Mouse (Mus musculus): Measurements from ENCODE around the gene Prlr.

Gene Prlr

GRCm38 (mm10) chr15:10235977-10236376 is 58.9 kb downstream of the Prlr start:
- no peak for DNase-seq (ENCODE audit: low read depth, low spot score)

- no peak for DNase-seq (ENCODE audit: low read depth, low spot score)
Observed at GRCm38 (mm10) chr15:10236812-10237211, 59.8 kb downstream of the Prlr start.

- no peak for DNase-seq (ENCODE audit: low read depth, low spot score)
Observed at GRCm38 (mm10) chr15:10238454-10238853, 61.4 kb downstream of the Prlr start.

GRCm38 (mm10) chr15:10240228-10240795 is 63.3 kb downstream of the Prlr start:
- DNase-seq (ENCODE audit: low read depth, low spot score), result no peak

GRCm38 (mm10) chr15:10242250-10242649 is 65.2 kb downstream of the Prlr start:
- DNase-seq (ENCODE audit: low read depth, low spot score), result no peak

- no peak for DNase-seq (ENCODE audit: low read depth, low spot score)
Observed at GRCm38 (mm10) chr15:10249285-10249684, 72.2 kb downstream of the Prlr start.

- DNase-seq (ENCODE audit: low read depth, low spot score), result no peak
Observed at GRCm38 (mm10) chr15:10250784-10251183, 73.7 kb downstream of the Prlr start.

- no peak for DNase-seq (ENCODE audit: low read depth, low spot score)
Observed at GRCm38 (mm10) chr15:10252526-10252925, 75.5 kb downstream of the Prlr start.

GRCm38 (mm10) chr15:10262219-10262618 is 85.2 kb downstream of the Prlr start:
- DNase-seq (ENCODE audit: low read depth, low spot score), result no peak

- DNase-seq (ENCODE audit: low read depth, low spot score), result no peak
Observed at GRCm38 (mm10) chr15:10262641-10263040, 85.6 kb downstream of the Prlr start.

GRCm38 (mm10) chr15:10263420-10263819 is 86.4 kb downstream of the Prlr start:
- DNase-seq (ENCODE audit: low read depth, low spot score), result no peak

- no peak for DNase-seq (ENCODE audit: low read depth, low spot score)
Observed at GRCm38 (mm10) chr15:10264885-10265284, 87.8 kb downstream of the Prlr start.

GRCm38 (mm10) chr15:10267251-10267650 is 90.2 kb downstream of the Prlr start:
- DNase-seq (ENCODE audit: low read depth, low spot score), result no peak

- no peak for DNase-seq (ENCODE audit: low read depth, low spot score)
Observed at GRCm38 (mm10) chr15:10276386-10276785, 99.3 kb downstream of the Prlr start.

- no peak for DNase-seq (ENCODE audit: low read depth, low spot score)
Observed at GRCm38 (mm10) chr15:10277461-10277860, 100.4 kb downstream of the Prlr start.

GRCm38 (mm10) chr15:10281546-10281945 is 104.5 kb downstream of the Prlr start:
- DNase-seq (ENCODE audit: low read depth, low spot score), result no peak

- no peak for DNase-seq (ENCODE audit: low read depth, low spot score)
Observed at GRCm38 (mm10) chr15:10283661-10284060, 106.6 kb downstream of the Prlr start.

GRCm38 (mm10) chr15:10296570-10296969 is 119.5 kb downstream of the Prlr start:
- no peak for DNase-seq (ENCODE audit: low read depth, low spot score)

- DNase-seq (ENCODE audit: low read depth, low spot score), result no peak
Observed at GRCm38 (mm10) chr15:10298058-10298457, 121.0 kb downstream of the Prlr start.

GRCm38 (mm10) chr15:10299467-10299866 is 122.4 kb downstream of the Prlr start:
- no peak for DNase-seq (ENCODE audit: low read depth, low spot score)

- DNase-seq (ENCODE audit: low read depth, low spot score), result no peak
Observed at GRCm38 (mm10) chr15:10306461-10306860, 129.4 kb downstream of the Prlr start.

GRCm38 (mm10) chr15:10311826-10312225 is 134.8 kb downstream of the Prlr start:
- no peak for DNase-seq (ENCODE audit: low read depth, low spot score)

- DNase-seq (ENCODE audit: low read depth, low spot score), result no peak
Observed at GRCm38 (mm10) chr15:10313522-10314455, 136.8 kb downstream of the Prlr start.

All from WW6 (cell line).